Mouse (Mus musculus) layer of hippocampus, adult 9-11 months (tissue): ENCODE data around the gene Phyhipl.

Source experiments
- DNase-seq: peaks from one replicate; pipeline ENCODE4 v3.0.0; 2022

Gene Phyhipl

GRCm38 (mm10) chr10:70530185-70530823, 125.5 kb downstream of the Phyhipl start:
- no peak for DNase-seq

DNA sequence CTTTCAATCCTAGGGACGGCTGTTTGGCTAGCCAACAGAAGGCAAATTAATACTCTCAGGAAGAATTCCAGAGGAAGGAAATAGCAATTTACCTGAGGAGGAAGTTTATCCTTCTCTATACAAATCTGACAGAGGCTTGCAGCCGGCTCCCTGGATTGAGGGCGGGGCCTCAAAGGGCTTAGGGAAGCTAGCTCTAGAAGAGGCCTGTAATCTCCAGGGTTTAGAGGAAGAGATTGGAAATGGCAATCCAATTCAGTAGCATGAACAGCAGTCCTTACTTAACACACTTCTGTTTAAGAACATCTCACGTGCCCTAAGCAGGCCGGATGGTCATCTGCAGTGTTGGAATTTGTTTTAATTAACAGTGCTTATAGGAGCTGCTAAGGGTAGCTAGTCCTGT, 134.4 kb downstream of the Phyhipl start:
- no peak for DNase-seq

DNA sequence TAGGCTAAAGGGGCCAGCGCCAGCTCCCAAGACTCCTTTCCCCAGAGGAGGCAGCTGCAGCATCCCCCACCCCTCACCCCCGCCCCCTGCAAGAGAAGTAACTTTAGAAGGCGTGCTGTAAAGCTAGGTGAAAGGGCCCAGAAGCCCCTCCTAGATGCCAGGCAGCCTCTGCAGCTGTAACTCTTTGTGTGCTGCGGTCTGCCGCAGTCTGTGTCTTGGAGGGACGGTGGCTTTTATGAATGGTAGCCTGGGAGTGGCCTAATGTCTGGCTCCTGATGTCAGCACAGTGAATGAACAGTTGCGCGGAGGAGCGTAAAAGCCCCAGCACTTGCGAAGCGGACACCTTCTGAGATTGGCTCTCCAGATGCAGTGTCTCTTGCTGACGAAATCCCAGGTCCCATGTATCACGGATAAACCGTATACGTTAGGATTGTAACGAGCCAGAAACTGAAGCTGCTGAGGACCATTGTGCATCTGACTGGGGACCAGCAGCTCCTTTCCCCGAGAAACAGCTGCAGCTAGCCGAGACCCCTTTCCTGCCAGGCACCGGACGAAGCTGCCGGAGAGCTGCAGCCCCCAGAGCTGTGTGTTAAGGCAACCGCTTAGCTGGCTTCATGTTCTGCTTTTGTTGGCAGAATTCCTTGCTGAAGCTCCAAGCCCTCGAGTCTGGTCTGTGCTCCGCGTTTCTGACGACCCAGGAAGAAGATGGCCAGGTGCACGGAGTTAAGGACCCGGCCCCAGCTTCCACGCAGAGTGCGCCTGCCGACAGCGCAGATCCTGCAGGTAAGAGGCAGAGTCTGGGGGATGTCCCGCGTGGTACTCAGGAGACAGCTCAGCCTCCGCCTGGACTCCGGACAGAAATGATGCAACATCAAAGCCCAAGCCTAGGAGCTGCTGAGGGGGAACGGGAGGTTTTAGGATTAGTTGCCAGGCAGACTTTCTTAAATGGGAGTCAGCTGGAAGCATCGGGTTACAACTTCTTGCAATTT, 135.3 kb downstream of the Phyhipl start:
- peak; percentile 44 for DNase-seq

DNA sequence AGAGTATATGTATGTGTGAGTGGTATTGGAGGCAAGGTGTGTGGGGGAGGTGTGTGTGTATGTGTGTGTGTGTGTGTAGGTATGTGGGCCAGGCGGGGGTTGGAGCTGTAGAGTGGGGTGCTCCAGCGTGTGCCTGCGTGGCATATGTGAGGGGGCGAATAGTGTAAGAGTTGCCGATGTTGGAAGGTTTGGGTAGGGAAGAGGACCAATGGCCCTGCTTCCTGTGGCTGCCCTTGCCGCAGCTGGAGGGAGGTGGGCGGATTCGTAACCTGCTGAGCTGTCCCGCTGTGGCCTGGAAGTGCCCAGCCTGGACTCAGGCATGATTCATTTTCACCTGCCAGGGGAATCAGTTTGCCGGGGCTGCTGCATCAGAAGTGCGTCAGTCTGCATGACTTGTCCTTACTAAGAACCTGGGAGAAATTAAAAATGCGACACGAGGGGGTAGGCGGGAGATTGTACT, 136.1 kb downstream of the Phyhipl start:
- DNase-seq: peak; percentile 72

DNA sequence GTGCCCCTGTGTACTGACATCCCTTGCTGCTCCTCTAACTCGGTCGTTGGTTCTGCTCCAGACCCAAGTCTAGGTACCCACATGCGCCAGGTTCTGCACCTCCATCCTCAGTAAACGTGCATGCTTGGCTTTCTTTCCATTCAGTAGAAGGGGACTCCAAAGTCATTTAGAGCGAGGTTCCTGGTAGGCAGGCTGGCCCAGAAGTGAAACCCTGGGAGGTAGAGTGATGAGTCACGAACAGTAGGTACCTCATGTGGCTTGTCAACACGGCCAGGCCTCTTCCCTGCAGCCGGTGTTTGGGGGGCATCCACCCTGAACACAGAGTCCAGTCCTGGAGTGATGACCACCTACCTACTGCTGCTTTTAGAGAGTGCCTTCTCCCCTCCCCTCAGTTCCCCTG, 139.1 kb downstream of the Phyhipl start:
- DNase-seq: no peak

DNA sequence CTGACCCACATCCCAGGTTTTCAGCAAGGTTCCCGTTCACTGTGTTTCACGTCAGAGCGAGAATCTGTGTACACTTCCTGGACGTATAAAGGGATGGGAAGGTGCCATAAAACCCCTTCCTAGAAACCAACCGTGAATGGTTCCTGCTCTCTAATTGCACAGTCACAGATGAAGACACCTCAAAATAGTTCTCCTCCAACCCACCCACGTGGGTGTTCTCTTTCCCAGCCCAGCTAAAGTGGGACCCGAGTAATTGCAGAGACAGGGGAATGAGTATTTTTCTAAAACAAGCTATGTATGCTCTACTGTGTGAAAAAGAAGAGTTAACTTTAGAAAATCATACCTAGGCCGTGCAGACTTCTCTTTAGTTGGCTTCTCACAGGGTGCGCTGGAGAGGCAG, 140.9 kb downstream of the Phyhipl start:
- no peak for DNase-seq

GRCm38 (mm10) chr10:70507880-70508279, 147.9 kb downstream of the Phyhipl start:
- DNase-seq: no peak
